Mouse (Mus musculus) right cerebral cortex, postnatal 14 days (tissue): ENCODE results near the gene Il17d.

Experiments used
- DNase-seq: peaks from one replicate; pipeline ENCODE4 v3.0.0; 2022

Il17d gene

DNA sequence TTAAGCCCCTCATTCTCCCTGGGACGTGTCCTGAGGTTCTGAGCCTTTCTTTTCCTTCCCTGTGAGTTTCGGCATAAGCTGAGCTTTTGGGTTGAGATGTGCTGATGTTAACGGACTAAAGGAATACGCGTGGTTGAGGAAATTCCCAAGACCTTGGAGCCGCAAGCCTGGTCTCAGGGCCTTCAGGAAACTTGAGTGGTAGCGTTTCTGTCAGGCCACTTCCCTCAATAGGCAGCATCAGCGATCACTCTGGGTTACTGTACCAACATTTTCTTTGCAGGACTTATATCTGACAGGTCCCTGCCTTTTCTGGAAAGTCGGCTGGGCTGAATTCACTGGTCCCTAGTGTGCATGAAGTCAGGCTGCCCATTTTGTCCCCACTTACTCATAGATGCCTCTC is 12.2 kb downstream of the Il17d start:
- no peak for DNase-seq

DNA sequence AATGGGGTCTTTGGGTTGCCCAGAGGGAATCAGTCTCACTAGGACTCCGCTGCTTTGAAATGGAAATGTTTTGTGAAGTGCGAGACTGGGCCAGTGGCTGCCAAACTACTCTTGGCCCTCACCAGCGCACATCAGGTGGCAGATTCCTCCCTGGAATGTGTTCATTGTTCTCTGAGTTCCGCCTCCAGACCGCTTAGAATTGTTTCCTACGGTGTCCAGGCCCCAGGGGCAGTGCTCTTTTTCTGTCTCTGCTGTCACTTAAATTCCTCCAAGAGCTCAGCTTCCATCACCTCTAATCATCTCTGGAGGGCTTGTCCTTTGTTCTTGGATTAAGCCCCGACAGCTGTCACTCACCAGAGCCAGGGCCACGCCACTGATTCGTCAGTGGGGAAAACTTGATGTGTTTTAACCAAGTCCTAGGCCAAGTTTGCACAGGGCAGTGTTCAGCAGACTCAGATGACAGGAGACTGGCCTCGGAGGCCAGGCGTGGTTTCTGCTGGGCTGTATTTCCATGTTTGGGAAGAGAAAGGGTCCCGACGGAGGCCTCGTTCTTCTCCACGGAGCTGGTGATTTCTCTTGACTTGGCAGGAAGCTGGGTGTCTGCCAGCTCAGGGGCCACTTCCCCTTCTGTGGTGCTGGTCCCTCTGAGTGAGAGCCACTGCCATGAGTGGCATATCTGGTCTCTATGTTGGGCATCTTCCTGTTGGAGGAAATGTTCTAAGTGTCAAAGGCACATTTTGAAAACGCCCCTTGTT is 12.9 kb downstream of the Il17d start:
- no peak for DNase-seq

DNA sequence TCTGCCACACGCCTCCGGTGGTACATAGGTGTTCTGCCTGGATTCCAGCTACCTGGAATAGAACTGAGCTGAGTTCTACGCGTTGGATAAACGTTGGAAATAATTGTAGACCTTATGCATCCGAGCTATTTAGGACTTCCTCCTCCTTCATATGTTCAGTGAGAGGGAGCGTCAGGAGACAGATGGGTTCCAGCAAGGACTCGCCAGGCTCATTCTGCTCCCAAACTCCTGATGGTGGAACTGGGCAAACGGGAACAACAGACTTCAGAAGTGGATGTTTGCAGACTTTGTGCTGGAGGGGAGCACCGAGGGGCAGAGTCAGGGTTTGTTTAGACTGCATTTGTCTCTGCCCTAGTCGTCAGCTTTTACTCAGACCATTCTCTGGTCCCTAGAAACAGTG is 16.1 kb downstream of the Il17d start:
- DNase-seq: no peak

DNA sequence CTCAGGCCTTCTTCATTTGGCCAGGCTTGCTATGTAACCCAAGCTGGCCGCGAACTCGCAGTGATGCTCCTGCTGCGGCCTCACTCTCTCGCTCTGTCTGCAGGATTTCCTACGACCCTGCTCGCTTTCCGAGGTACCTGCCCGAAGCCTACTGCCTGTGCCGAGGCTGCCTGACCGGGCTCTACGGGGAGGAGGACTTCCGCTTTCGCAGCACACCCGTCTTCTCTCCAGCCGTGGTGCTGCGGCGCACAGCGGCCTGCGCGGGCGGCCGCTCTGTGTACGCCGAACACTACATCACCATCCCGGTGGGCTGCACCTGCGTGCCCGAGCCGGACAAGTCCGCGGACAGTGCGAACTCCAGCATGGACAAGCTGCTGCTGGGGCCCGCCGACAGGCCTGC is 17.7 kb downstream of the Il17d start:
- DNase-seq: no peak

GRCm38 (mm10) chr14:57543420-57544039 is 19.0 kb downstream of the Il17d start:
- DNase-seq: no peak

DNA sequence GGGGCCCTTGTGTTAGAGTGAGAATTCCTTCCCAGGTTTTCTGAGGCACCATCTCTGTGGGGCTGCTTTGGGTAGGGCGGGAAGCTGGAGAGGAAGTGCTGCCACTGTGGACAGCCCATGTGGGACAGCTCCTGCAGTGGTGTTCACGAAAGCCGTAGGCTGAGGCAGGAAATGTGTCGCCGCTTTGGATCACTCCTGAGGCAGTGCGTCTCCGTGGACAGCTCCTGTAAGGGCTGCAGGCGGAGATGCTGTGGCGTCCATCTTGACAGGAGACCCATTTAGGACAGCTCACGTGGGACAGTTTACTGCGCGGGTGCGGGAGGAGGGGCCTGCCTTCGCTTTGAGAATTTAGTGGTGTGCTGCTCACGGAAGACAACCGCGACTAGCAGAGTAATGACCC is 20.9 kb downstream of the Il17d start:
- DNase-seq: no peak

DNA sequence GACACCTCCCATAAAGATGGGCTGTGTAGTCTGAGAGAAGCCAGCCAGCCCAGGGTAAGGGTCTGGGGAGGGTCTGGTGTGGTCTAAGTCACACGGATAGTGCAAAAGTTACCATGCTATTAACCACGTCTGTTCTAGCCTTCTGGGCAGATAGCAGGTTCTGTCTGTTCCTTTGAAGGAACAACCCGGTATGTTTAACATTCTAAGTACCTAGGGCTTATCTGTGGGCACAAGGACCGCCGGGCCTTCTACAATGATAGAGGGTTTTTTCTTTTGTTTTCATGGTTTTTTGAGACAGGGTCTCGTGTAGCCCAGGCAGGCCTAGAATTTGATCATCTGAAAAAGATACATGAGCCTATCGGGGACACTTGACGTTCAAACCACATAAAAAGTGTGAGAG is 21.6 kb downstream of the Il17d start:
- no peak for DNase-seq

GRCm38 (mm10) chr14:57546557-57547021 is 22.0 kb downstream of the Il17d start:
- no peak for DNase-seq

DNA sequence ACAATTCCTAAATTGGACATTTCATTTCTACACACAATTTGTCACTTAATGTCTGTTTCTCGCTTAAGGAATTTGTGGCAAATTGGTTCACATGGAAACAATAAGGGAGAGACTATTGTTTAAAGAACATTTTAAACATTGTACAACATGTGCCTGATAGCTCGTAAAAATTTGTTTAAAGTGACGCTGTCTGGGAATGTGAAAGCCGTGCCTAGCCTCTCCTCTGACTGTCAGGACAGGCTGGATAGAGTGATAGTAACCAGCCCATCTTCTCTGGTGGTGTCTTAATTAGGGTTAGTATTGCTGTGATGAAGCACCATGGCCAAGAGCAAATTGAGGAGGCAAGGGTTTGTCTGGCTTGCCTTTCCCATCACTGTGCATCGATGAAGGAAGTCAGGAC is 22.5 kb downstream of the Il17d start:
- DNase-seq: no peak

GRCm38 (mm10) chr14:57552945-57553344 is 28.4 kb downstream of the Il17d start:
- DNase-seq: no peak

DNA sequence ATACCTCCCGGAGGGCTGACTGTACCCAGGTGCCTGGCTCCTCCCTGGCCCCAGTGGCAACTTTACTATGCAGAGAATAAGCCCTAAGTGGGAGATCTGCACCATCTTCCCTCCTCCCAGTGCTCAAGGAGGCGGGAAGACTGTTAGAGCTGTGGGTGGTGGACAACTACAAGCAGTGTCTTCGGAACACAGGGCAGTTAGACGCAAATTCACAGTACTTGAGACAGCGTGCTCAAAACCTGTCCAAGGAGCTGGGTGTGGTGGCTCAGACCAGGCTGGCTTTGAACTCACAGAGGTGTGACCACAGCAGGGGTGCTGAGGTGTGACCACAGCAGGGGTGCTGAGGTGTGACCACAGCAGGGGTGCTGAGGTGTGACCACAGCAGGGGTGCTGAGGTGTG is 29.9 kb downstream of the Il17d start:
- no peak for DNase-seq

DNA sequence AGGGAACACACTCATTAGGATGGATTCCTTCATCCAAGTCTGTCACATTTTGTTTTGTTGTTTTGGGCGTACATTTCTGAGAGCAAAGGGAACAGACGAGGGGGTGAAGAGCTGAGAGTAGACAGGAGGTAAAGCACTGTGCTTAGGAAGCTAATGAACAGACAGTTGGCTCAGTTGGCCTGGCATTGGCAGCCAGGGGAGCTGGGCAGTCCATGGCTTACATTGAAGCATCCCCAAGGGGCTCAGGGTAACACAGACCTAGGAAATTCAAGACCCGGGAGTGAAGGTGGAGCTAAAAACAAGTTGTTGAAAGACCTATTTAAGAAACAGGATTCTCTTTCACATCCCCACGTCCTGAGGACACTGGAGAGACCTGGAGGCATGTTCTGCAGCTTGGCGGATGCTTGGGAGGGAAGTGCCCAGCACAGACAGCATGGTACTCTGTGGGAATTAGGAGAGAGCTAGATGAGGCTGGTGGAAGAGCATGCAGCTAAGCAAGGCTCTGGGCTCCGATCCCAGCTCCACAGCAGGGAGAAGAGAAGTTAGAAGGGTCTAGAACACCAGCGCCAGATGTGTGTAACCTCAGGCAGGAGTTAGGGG is 31.0 kb downstream of the Il17d start:
- DNase-seq: no peak

DNA sequence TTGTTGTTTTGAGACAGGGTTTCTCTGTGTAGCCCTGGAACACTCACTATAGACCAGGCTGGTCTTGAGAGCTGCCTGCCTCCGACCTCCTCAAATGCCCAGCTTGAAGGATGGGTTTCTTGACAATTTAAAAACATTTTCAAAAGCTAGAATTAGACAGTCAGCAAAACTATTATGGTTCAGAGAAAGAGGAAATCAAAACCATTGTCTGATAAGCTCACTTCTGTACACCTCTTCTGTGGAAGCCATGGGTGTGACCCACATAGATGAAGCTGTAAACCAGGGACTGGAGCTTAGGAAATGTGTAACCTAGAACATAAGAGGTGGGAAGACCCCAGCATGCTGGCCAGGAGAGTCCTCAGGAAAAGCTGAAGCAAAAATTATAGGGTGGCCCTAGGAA is 32.3 kb downstream of the Il17d start:
- DNase-seq: no peak

GRCm38 (mm10) chr14:57565626-57566025 is 41.0 kb downstream of the Il17d start:
- DNase-seq: no peak

GRCm38 (mm10) chr14:57571155-57572133 is 46.9 kb downstream of the Il17d start, which contains the start of gene Eef1akmt1:
Gene Eef1akmt1, minus strand, starts transcription at chr14:57571612.
- peak; percentile 97 for DNase-seq

- no peak for DNase-seq
Observed at GRCm38 (mm10) chr14:57574792-57575587, 50.4 kb downstream of the Il17d start.

DNA sequence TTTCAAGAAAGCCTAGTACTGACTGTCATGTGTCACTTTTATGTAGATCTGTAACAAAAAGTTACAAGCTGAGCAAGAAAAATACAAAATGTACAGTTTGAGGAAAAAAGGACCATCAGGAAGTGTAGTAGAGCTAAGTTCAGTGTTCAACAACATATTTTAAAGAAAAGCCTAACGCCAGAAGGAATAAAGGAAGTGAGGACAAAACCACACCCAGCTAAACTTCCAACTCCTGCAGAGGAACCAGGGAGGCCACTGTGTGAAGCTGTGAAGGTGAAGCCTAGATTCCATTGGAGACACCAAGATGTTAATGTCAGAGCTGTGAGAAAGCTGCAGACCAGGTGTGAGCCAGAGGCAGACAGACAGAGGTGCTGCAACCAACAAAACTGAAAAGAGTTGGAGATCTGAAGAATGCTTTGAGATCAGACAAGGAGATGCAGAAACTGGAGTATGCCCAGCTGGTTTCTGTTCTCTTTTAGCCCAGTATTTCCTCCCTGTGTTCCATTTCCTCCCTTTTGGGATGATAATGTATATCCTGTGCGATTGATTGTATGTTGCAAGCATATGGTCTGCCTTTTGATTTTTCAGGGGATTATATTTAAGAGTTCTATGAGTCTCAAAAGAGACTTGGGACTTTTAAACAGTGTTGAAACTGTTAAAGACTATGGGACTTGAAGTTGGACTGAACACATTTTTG is 51.9 kb downstream of the Il17d start:
- DNase-seq: no peak

DNA sequence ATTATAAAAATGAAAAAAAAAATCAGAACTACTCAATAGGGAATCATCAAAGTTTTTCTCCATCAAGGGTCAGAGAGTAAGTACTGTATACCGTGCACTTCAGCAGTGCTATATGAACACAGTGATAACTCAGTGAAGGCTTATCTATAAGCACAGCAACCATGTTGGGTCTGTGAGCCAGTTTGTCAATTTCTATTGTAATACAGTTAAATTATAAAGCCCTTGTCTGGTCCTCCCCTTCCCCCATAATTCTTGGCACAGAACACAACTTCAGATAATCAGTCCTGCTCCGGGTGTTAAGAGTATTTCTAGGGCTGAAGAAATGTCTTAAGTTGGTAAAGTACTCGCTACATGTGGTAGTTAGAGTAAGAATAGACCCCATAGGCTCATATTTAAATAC is 67.3 kb downstream of the Il17d start:
- DNase-seq: no peak
